Mouse (Mus musculus) stomach, postnatal 0 days (tissue): ENCODE results near the gene Cdkn2a.

Experiments
- CTCF ChIP-seq: IDR thresholded peaks from 2 replicates; pipeline ENCODE4 v1.5.1; 2016; ENCODE audit warnings: antibody characterized with exemption, low read depth, mild to moderate bottlenecking, moderate library complexity
- EP300 ChIP-seq: optimal IDR thresholded peaks from 2 replicates; pipeline ENCODE3; 2016; ENCODE audit warnings: antibody characterized with exemption

- TF ChIP-seq CTCF: no peak
- TF ChIP-seq EP300: no peak
These were observed 937 bp downstream of the Cdkn2a start for GRCm38 (mm10) chr4:89293516-89293915.
